8 mouse cellular contexts compared by ENCODE assay signal in the genomic region with DNA sequence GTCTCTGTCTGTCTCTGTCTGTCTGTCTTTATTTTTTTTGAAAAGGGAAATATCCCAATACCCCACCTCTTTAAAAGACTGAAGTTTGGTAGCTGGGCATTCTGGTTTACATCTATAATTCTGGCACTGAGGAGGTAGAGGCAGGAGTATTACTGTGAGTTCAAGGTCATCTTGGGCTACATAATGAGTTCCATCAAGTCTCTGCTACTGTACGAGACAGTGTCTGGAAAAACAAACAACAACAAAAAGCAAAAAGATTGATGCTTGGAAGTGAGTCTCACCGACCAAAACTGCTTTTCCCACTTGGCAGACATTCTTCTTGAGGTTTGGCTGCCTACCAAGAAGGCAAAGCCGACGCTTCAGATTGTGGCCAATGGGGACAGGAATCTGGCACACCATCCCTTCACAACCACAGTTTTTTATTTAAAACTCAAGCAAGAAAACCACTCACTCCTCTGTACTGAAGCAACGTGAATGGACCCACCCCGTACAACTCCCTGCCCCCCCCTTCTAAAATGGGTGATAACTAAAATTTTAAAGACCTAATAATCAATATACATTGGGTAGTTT. TPM values are rescaled to one million over a fixed set of nuclear protein-coding genes. Genes with fewer than 3 reads are reported as not detected.
DNase-seq lines count a peak whose midpoint lies in the region; ATAC-seq and TF ChIP-seq lines count a peak whose summit lies in the region.
"Had no signal": no experiment of that assay in that cellular context is flagged by ENCODE, and none has a peak within 500 bp of the region (broad histone marks: within the 10 kb centered on the region; RNA-seq: fewer than 3 reads in every experiment).

No protein-coding gene starts in this region.

- H3K4me1 ChIP-seq in liver, adult 2 months (ENCODE audit: control insufficient read depth, insufficient read depth, low read length): peaks cover 3% of the 10 kb centered on the region; the same call in 1 of the 2 replicates
- peaks cover 20% of the 10 kb centered on the region for H3K4me1 ChIP-seq in liver, embryonic 12.5 days
- no peaks in the 10 kb centered on the region for H3K4me1 ChIP-seq in forebrain, postnatal 0 days (ENCODE audit: insufficient read depth)

- H3K9me3 ChIP-seq in liver, embryonic 12.5 days (replicated peaks): no peaks in the 10 kb centered on the region
- no peaks in the 10 kb centered on the region for H3K9me3 ChIP-seq in forebrain, postnatal 0 days (ENCODE audit: low read length)

- 26% methylated on average over 6 of the region's 6 CpGs for WGBS in liver, adult 2 months
- WGBS in liver, embryonic 12.5 days (ENCODE audit: insufficient replicate concordance): 64% methylated on average over 6 of the region's 6 CpGs
- WGBS in forebrain, postnatal 0 days: 24% methylated on average over 6 of the region's 6 CpGs

- no peak overlapping the region for H3K4me3 ChIP-seq in liver, adult 2 months (ENCODE audit: insufficient read depth, low read depth, low read length)
- no peak overlapping the region for H3K4me3 ChIP-seq in liver, embryonic 12.5 days
- H3K4me3 ChIP-seq in forebrain, postnatal 0 days (ENCODE audit: low read depth, low read length): no peak overlapping the region

- no peak for TF ChIP-seq POLR2A in liver, adult 2 months (IDR thresholded peaks at IDR 0.05; ENCODE audit: extremely low read depth, insufficient read depth, low read length)

- H3K79me2 ChIP-seq in liver, adult 2 months (ENCODE audit: control insufficient read depth, insufficient read depth, low read length): no peaks in the 10 kb centered on the region

- no peak overlapping the region for H3K9ac ChIP-seq in liver, adult 2 months (ENCODE audit: low read depth, low read length)
- H3K9ac ChIP-seq in liver, embryonic 12.5 days: no peak overlapping the region
- H3K9ac ChIP-seq in forebrain, postnatal 0 days: no peak overlapping the region

- no peaks in the 10 kb centered on the region for H3K27me3 ChIP-seq in liver, adult 2 months (ENCODE audit: control insufficient read depth, insufficient read depth, low read length)
- no peaks in the 10 kb centered on the region for H3K27me3 ChIP-seq in liver, embryonic 12.5 days (replicated peaks)
- no peaks in the 10 kb centered on the region for H3K27me3 ChIP-seq in forebrain, postnatal 0 days (ENCODE audit: insufficient read depth, low read length)

- no peak for ATAC-seq in liver, embryonic 12.5 days
- peak; percentile 30 for ATAC-seq in forebrain, postnatal 0 days

- no peak for TF ChIP-seq CTCF in liver, adult 2 months (IDR thresholded peaks at IDR 0.05; ENCODE audit: low read depth, low read length)
- TF ChIP-seq CTCF in forebrain, postnatal 0 days (IDR thresholded peaks at IDR 0.05; ENCODE audit: low read depth): no peak

- DNase-seq in liver, adult 2 months (ENCODE audit: extremely low read depth, low read depth, low spot score): peak; percentile 33
- peak; percentile 42 for DNase-seq in brain, embryonic 18.5 days (ENCODE audit: low read depth, low spot score)
- peak; percentile 70 for DNase-seq in forebrain, postnatal 0 days
- peak; percentile 44 for DNase-seq in lung, postnatal 14 days
- no peak for DNase-seq in embryo, embryonic 11 days
- no peak for DNase-seq in T-cell, adult 2 months (ENCODE audit: low spot score)

- H3K27ac ChIP-seq in liver, adult 2 months (replicated peaks; ENCODE audit: insufficient read depth, low read depth, low read length): no peak overlapping the region
- no peak overlapping the region for H3K27ac ChIP-seq in liver, embryonic 12.5 days
- H3K27ac ChIP-seq in forebrain, postnatal 0 days (ENCODE audit: low read depth, low read length): no peak overlapping the region

- H3K36me3 ChIP-seq in liver, adult 2 months (ENCODE audit: control insufficient read depth, insufficient read depth, low read length): no peaks in the 10 kb centered on the region
- H3K36me3 ChIP-seq in liver, embryonic 12.5 days: no peaks in the 10 kb centered on the region
- no peaks in the 10 kb centered on the region for H3K36me3 ChIP-seq in forebrain, postnatal 0 days (ENCODE audit: insufficient read depth)

- no peak overlapping the region for H3K4me2 ChIP-seq in liver, embryonic 12.5 days
- H3K4me2 ChIP-seq in forebrain, postnatal 0 days (ENCODE audit: low read depth): no peak overlapping the region

RNA-seq across cellular contexts. Expression of gene Slc46a2, which starts 45.3 kb away (rescaled TPM):
- not detected in 2 replicates for total RNA-seq in liver, adult 2 months (2014; rRNA removed)
- not detected in 2 replicates for polyA plus RNA-seq in liver, adult 2 months (2012; rRNA removed)
- polyA plus RNA-seq in liver, embryonic 12.5 days (2016; fragmentation: Nextera tagmentation; extraction: Ambion mirVana): not detected in 2 replicates
- not detected in 2 replicates for total RNA-seq in forebrain, postnatal 0 days (2014; rRNA removed)
- 0.05 and 0.12 TPM in 2 replicates for polyA plus RNA-seq in forebrain, postnatal 0 days (2015; fragmentation: Nextera tagmentation; extraction: Ambion mirVana)
- total RNA-seq: layer of hippocampus, postnatal 10 days had no signal

Comparison
In these comparisons a context has a peak if more than half of its experiments do, and no peak if none do; other contexts are left out.
1. DNase-seq: peak in liver, adult 2 months (single experiment), brain, embryonic 18.5 days (single experiment), forebrain, postnatal 0 days (single experiment) and lung, postnatal 14 days (single experiment); none in embryo, embryonic 11 days (single experiment) and T-cell, adult 2 months (single experiment).